Mouse (Mus musculus) small intestine, adult 2 months (tissue): ENCODE measurements around the gene Gipr. TPM values are rescaled to one million over a fixed set of nuclear protein-coding genes. Genes with fewer than 3 reads are reported as not detected.
A peak's percentile ranks its signal among the peaks of the same experiment; 100 is the strongest.

Experiments
- H3K27ac ChIP-seq: fragments of 200-500 bp; 2 replicates; pipeline ENCODE4 v1.5.1; 2012; ENCODE audit warnings: low read depth, low read length, control low read depth, inconsistent platforms; ENCODE audit not compliant: insufficient read depth
- H3K27me3 ChIP-seq: fragments of 200-500 bp; 2 replicates; pipeline ENCODE4 v1.6.1; 2012; ENCODE audit warnings: mild to moderate bottlenecking, moderate library complexity, low read length, inconsistent platforms; ENCODE audit not compliant: control insufficient read depth, insufficient read depth
- H3K36me3 ChIP-seq: fragments of 200-500 bp; 2 replicates; pipeline ENCODE4 v1.6.1; 2012; ENCODE audit warnings: mild to moderate bottlenecking, low read length, control low read depth, inconsistent platforms; ENCODE audit not compliant: control insufficient read depth, insufficient read depth
- H3K4me1 ChIP-seq: fragments of 200-500 bp; 2 replicates; pipeline ENCODE4 v1.6.1; 2012; ENCODE audit warnings: low read length, inconsistent platforms, mixed read lengths; ENCODE audit not compliant: control insufficient read depth, insufficient read depth, insufficient read length
- H3K4me3 ChIP-seq: fragments of 200-500 bp; 2 replicates; pipeline ENCODE4 v1.5.1; 2012; ENCODE audit warnings: low read depth, mild to moderate bottlenecking, control low read depth, inconsistent platforms, low read length, moderate library complexity
- CTCF ChIP-seq: fragments of 200-500 bp; IDR thresholded peaks from 2 replicates; pipeline ENCODE4 v1.5.1; 2012; ENCODE audit warnings: low read depth, mild to moderate bottlenecking, control low read depth, inconsistent platforms, low read length, moderate library complexity, mixed read lengths; ENCODE audit not compliant: insufficient replicate concordance, insufficient read length; ENCODE audit errors: extremely low read depth
- POLR2A ChIP-seq: fragments of 200-500 bp; IDR thresholded peaks from 2 replicates; pipeline ENCODE4 v1.6.1; 2012; ENCODE audit warnings: low read depth, mild to moderate bottlenecking, control low read depth, inconsistent platforms, low read length, moderate library complexity
- WGBS: fragments of 180-500 bp; shearing (Covaris S2); methylation state at CpG from one replicate; pipeline ENCODE4 v1.1.7; 2018; 5-methylcytosine and 5-hydroxymethylcytosine counted together
- polyA plus RNA-seq: library from polyadenylated mRNA; depleted of rRNA; stranded (reverse); fragments of >200 nt; gene quantifications from 2 replicates; pipeline ENCODE4 v1.2.3, GENCODE M21; 2012

Gene Gipr
- polyA plus RNA-seq, 1 experiment, result 0.53 TPM

GRCm38 (mm10) chr7:19169506-19169905, 3.6 kb upstream of the Gipr start:
- H3K27ac ChIP-seq, result no peak overlapping the region
- H3K27me3 ChIP-seq, result no peaks in the 10 kb centered on the region; the same call in 1 of the 2 replicates
- 63% methylated on average over 10 of the region's 10 CpGs for WGBS
- no peaks in the 10 kb centered on the region for H3K36me3 ChIP-seq
- no peak for TF ChIP-seq POLR2A
- TF ChIP-seq CTCF, result no peak
- H3K4me1 ChIP-seq, result no peaks in the 10 kb centered on the region; the same call in none of the 2 replicates
- H3K4me3 ChIP-seq, result no peak overlapping the region

GRCm38 (mm10) chr7:19166990-19167389, 1.1 kb upstream of the Gipr start:
- Histone ChIP-seq H3K27ac (no peak overlapping the region), H3K27me3 (no peaks in the 10 kb centered on the region; the same call in 1 of the 2 replicates), H3K36me3 (no peaks in the 10 kb centered on the region), H3K4me1 (peaks cover 7% of the 10 kb centered on the region), H3K4me3 (no peak overlapping the region)
- TF ChIP-seq CTCF, result no peak
- TF ChIP-seq POLR2A, result no peak
- 86% methylated on average over 3 of the region's 3 CpGs for WGBS

- Histone ChIP-seq H3K4me1 (peaks cover 11% of the 10 kb centered on the region), H3K4me3 (no peak overlapping the region), H3K27me3 (no peaks in the 10 kb centered on the region; the same call in 1 of the 2 replicates), H3K36me3 (no peaks in the 10 kb centered on the region), H3K27ac (no peak overlapping the region)
- WGBS, result 5% methylated on average over 13 of the region's 13 CpGs
- TF ChIP-seq POLR2A (no peak), CTCF (no peak)
Observed at GRCm38 (mm10) chr7:19164978-19165377, 949 bp downstream of the Gipr start.

GRCm38 (mm10) chr7:19164189-19164588, 1.7 kb downstream of the Gipr start:
- H3K27me3 ChIP-seq, result no peaks in the 10 kb centered on the region
- H3K4me3 ChIP-seq, result no peak overlapping the region
- H3K36me3 ChIP-seq, result no peaks in the 10 kb centered on the region
- WGBS, result under 1% methylated on average over 6 of the region's 6 CpGs
- no peak for TF ChIP-seq POLR2A
- TF ChIP-seq CTCF, result no peak
- no peak overlapping the region for H3K27ac ChIP-seq
- peaks cover 17% of the 10 kb centered on the region for H3K4me1 ChIP-seq

- WGBS, result 11% methylated on average over 12 of the region's 12 CpGs
- H3K27me3 ChIP-seq, result no peaks in the 10 kb centered on the region
- no peak overlapping the region for H3K27ac ChIP-seq
- peaks cover 17% of the 10 kb centered on the region for H3K4me1 ChIP-seq
- H3K4me3 ChIP-seq, result no peak overlapping the region
- TF ChIP-seq POLR2A (no peak), CTCF (no peak)
- H3K36me3 ChIP-seq, result no peaks in the 10 kb centered on the region
Observed at GRCm38 (mm10) chr7:19163752-19164151, 2.2 kb downstream of the Gipr start.

- no peaks in the 10 kb centered on the region for H3K27me3 ChIP-seq
- H3K4me3 ChIP-seq, result no peak overlapping the region
- H3K4me1 ChIP-seq, result peaks cover 17% of the 10 kb centered on the region
- no peak overlapping the region for H3K27ac ChIP-seq
- TF ChIP-seq POLR2A (no peak), CTCF (no peak)
- 81% methylated on average over 7 of the region's 7 CpGs for WGBS
- no peaks in the 10 kb centered on the region for H3K36me3 ChIP-seq
Observed at GRCm38 (mm10) chr7:19162928-19163327, 3.0 kb downstream of the Gipr start.

- H3K4me1 ChIP-seq, result peaks cover 31% of the 10 kb centered on the region
- no peaks in the 10 kb centered on the region for H3K36me3 ChIP-seq
- H3K4me3 ChIP-seq, result peak overlapping the region; percentile 53
- WGBS, result under 1% methylated on average over 20 of the region's 20 CpGs
- H3K27ac ChIP-seq, result no peak overlapping the region
- TF ChIP-seq POLR2A, result no peak
- no peak for TF ChIP-seq CTCF
- no peaks in the 10 kb centered on the region for H3K27me3 ChIP-seq
Observed at GRCm38 (mm10) chr7:19160115-19160514, 5.8 kb downstream of the Gipr start.
